Mouse (Mus musculus) bone marrow macrophage, adult 2 months (primary cell): Measurements from ENCODE around the gene Rnf32. TPM values are rescaled to one million over a fixed set of nuclear protein-coding genes. Genes with fewer than 3 reads are reported as not detected.

ENCODE experiments used
- H3K27ac ChIP-seq: 2 replicates; pipeline ENCODE4 v1.5.1; 2012; ENCODE audit warnings: low read depth, low read length; ENCODE audit not compliant: insufficient read depth
- H3K4me1 ChIP-seq: 2 replicates; pipeline ENCODE4 v1.6.1; 2012; ENCODE audit warnings: low read length; ENCODE audit not compliant: control insufficient read depth, insufficient read depth
- H3K4me3 ChIP-seq: 2 replicates; pipeline ENCODE4 v1.5.1; 2012; ENCODE audit warnings: mild to moderate bottlenecking, low read length, moderate library complexity; ENCODE audit not compliant: insufficient read depth
- CTCF ChIP-seq: IDR thresholded peaks from 2 replicates; pipeline ENCODE4 v1.5.1; 2012; ENCODE audit warnings: low read depth, mild to moderate bottlenecking, low read length, moderate library complexity
- POLR2A ChIP-seq: IDR thresholded peaks from 2 replicates; pipeline ENCODE4 v1.6.1; 2012; ENCODE audit warnings: mild to moderate bottlenecking, low read depth, low read length, borderline replicate concordance
- polyA plus RNA-seq: library from polyadenylated mRNA; stranded (reverse); fragments of >200 nt; gene quantifications from 2 replicates; pipeline ENCODE4 v1.2.4, GENCODE M21; 2012; ENCODE audit not compliant: missing spikeins, insufficient read depth, insufficient read length

The Rnf32 gene
- not detected in 2 replicates for polyA plus RNA-seq

DNA sequence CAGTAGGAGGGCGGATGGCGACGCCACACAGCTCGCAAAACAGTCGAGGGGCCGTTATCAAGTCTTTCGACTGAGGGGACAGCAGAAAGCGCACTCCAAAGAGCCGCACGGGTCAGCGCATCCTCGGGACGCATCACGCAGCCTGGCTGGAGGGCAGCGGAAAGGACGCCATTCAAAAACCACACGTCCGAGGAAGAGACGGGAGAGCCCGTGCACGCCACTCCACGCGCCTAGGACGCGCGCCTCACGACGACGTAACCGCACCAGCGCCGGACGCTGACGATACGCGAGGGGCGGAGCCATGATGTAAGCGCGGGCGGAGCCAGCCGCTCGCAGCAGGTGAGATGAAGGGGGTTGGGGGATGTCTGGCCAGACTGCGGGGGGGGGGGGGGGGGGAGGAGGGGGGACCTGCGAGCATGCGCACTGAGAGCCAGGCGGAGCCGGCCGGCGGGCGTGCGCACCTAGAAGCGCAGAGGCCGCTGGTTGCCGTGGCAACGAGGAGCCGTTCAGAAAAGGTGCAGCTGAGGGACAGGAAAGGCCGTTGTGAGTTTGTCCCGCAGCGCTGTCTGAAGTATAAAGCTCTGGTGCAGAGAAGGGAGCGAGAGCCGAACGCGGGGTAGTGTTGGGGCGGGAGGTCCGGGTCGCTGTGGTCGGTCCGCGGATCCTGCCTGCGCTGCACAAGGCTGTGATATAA is at the start of gene Rnf32:
Gene Rnf32, plus strand, starts transcription at position 423 of the 694 bp plus-strand sequence.
- no peak for TF ChIP-seq POLR2A
- TF ChIP-seq CTCF = no peak
- Histone ChIP-seq H3K4me3 (peak within 1 kb of the TSS; percentile 69), H3K27ac (no peak within 1 kb of the TSS), H3K4me1 (0 out of 2 replicates have a peak, but pooled peaks cover 4% of the 10 kb centered on the region)

- H3K27ac ChIP-seq = no peak overlapping the region
- TF ChIP-seq POLR2A (no peak), CTCF (no peak)
- no peak overlapping the region for H3K4me3 ChIP-seq
- no peaks in the 10 kb centered on the region for H3K4me1 ChIP-seq
Observed at GRCm38 (mm10) chr5:29150146-29150545, 45.6 kb upstream of the Rnf32 start.

DNA sequence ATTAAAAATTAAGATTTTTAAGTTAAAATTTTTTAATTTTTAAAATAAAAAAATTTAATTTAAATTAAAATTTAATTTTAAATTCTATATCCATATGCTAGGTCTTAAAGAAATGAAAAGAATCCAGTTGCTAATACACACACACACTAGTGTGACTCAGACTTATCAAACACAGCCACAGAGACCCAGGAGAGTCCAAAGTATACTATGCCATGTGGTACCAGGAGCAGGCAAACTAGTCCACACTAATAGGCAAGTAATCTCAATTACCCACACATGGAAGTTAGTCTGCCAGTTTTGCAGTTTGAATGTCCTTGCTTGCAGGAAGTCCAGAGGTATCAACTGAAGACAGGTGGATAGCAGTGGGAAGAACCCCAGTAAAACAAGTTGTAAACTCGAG is 35.9 kb upstream of the Rnf32 start:
- Histone ChIP-seq H3K4me1 (no peaks in the 10 kb centered on the region), H3K27ac (no peak overlapping the region), H3K4me3 (no peak overlapping the region)
- TF ChIP-seq CTCF (no peak), POLR2A (no peak)

DNA sequence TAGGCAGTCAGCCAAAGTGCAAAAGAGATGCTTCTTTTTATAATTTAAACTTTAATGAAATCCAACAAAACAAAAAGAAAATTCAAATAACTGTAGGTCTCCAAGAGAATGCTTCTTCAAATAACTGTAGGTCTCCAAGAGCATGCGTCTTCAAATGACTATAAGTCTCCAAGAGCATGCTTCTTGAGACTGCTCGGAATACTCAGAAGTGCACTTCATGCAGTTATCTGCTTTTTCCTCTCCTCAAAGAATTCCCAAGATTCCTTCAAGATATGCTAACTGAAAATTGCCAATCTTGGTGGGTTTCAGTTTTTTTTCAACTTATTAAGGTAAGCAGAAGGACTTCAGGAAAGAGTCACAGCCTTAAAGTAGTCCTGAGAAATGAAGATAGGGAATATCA is 28.8 kb upstream of the Rnf32 start:
- no peak overlapping the region for H3K4me3 ChIP-seq
- no peaks in the 10 kb centered on the region for H3K4me1 ChIP-seq
- TF ChIP-seq CTCF = no peak
- no peak for TF ChIP-seq POLR2A
- H3K27ac ChIP-seq = no peak overlapping the region

DNA sequence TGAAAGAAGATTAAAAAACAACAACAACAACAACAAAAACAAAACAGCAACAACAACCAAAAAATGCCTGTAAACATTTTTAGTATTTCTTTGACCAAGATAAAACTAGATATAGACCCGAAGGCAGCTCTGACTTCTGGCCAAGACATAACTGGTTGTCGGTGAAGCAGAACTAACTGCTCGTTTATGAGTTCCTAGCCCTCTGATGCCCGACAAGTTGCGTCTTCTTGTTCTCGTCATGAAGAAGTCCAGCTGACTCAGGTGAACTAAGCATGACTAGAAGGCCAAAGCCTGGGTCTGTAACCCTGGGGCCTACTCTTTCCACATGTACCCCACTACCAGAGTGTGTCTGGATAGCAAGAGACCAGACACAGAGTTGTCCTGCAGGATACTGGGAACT is 25.6 kb upstream of the Rnf32 start:
- TF ChIP-seq POLR2A = no peak
- no peak for TF ChIP-seq CTCF
- H3K4me3 ChIP-seq = no peak overlapping the region
- H3K4me1 ChIP-seq = no peaks in the 10 kb centered on the region
- H3K27ac ChIP-seq = no peak overlapping the region

DNA sequence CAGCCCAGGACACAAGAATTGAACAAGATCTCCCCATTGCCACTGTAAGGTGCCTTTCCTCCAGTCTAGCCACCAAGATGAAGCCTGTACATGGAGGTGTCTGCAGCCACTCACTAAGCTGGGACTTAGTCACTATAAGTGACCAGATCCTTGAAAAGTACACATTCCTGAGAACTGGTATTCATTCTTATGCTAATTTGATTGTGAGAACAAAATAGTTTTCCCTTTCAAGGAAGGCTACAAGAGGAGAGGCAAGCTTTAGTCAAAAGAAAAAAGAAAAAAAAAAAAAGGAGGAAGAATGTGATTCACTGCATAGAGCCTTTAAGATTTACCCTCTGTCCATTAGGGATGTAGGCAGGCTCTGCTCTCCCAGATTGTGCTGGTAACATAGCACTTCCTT is 24.6 kb upstream of the Rnf32 start:
- TF ChIP-seq POLR2A (no peak), CTCF (no peak)
- H3K4me1 ChIP-seq = no peaks in the 10 kb centered on the region
- no peak overlapping the region for H3K4me3 ChIP-seq
- H3K27ac ChIP-seq = no peak overlapping the region

DNA sequence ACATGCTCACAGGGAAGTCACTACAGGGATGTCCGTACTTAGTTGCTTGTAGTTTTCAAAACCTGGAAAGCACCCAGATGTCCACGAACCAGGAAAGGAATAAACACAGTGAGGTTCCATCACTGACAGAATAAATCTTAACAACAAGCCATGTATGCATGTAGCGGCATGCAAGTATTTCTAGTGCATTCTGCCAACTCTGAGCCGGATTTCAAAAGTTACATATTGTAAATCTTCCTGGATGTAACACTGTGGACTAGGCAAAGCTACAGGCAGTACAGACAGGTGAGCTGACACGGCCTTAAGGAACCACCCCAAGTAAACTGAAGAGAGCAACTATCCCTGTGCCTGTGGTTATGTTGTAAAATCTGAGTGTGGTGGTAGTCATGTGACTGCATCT is 9.0 kb upstream of the Rnf32 start:
- peaks cover 5% of the 10 kb centered on the region for H3K4me1 ChIP-seq
- H3K4me3 ChIP-seq = no peak overlapping the region
- TF ChIP-seq CTCF (no peak), POLR2A (no peak)
- H3K27ac ChIP-seq = no peak overlapping the region

GRCm38 (mm10) chr5:29195231-29195569 is 592 bp upstream of the Rnf32 start:
- peak overlapping the region; percentile 69 for H3K4me3 ChIP-seq
- no peak overlapping the region for H3K27ac ChIP-seq
- TF ChIP-seq POLR2A (no peak), CTCF (no peak)
- H3K4me1 ChIP-seq = 0 out of 2 replicates have a peak, but pooled peaks cover 4% of the 10 kb centered on the region

GRCm38 (mm10) chr5:29196264-29196658 is 469 bp downstream of the Rnf32 start:
- no peak overlapping the region for H3K27ac ChIP-seq
- 0 out of 2 replicates have a peak, but pooled peaks cover 4% of the 10 kb centered on the region for H3K4me1 ChIP-seq
- no peak for TF ChIP-seq POLR2A
- TF ChIP-seq CTCF = no peak
- peak overlapping the region; percentile 69 for H3K4me3 ChIP-seq

- no peak overlapping the region for H3K27ac ChIP-seq
- H3K4me3 ChIP-seq = no peak overlapping the region
- 0 out of 2 replicates have a peak, but pooled peaks cover 4% of the 10 kb centered on the region for H3K4me1 ChIP-seq
- TF ChIP-seq POLR2A (no peak), CTCF (no peak)
Observed at GRCm38 (mm10) chr5:29197187-29197586, 1.4 kb downstream of the Rnf32 start.
